8 mouse cellular contexts compared by ENCODE assay signal in the genomic region with DNA sequence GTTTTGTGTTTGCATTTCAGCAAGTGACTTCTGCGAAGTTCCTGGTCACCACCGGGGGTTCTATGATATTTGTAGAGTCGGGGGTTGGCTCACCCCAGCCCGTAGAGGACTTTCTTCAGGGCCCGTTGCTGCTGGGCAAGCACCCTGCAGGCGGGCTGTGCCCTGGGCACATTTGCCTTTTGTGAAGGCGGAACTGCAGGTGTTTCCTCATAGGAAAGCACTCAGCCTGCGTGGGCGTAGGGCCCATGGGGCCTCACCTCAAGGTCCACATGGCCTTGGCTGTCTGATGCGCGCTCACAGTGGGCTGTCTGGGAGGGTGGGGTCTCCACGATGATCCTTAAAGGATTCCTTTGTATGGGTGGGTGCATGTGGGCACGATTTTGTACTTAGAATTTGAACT. TPM values are rescaled to one million over a fixed set of nuclear protein-coding genes. Genes with fewer than 3 reads are reported as not detected.
DNase-seq lines count a peak whose midpoint lies in the region; ATAC-seq lines count a peak whose summit lies in the region.

No protein-coding gene starts in this region.

- H3K9ac ChIP-seq in heart, embryonic 12.5 days, result no peak overlapping the region
- peak overlapping the region; percentile 83 for H3K9ac ChIP-seq in forebrain, embryonic 15.5 days (replicated peaks)
- no peak overlapping the region for H3K9ac ChIP-seq in liver, embryonic 12.5 days
- H3K9ac ChIP-seq in neural tube, embryonic 15.5 days (replicated peaks), result peak overlapping the region; percentile 80

- DNase-seq in heart, postnatal 10 days, result no peak
- no peak for DNase-seq in urinary bladder, adult 2 months (ENCODE audit: low spot score)
- DNase-seq in left cerebral cortex, postnatal 10 days (ENCODE audit: extremely low spot score in 1 of 2, low spot score in 2 of 2), result no peak

- peak overlapping the region; percentile 72; the same call in 1 of the 2 replicates for H3K4me2 ChIP-seq in heart, embryonic 12.5 days
- peak overlapping the region; percentile 84 for H3K4me2 ChIP-seq in forebrain, embryonic 15.5 days (replicated peaks)
- H3K4me2 ChIP-seq in liver, embryonic 12.5 days, result peak overlapping the region; percentile 63
- H3K4me2 ChIP-seq in neural tube, embryonic 15.5 days, result peak overlapping the region; percentile 89

- H3K4me1 ChIP-seq in heart, embryonic 12.5 days (replicated peaks), result peaks cover 59% of the 10 kb centered on the region
- peaks cover 87% of the 10 kb centered on the region for H3K4me1 ChIP-seq in forebrain, embryonic 15.5 days
- peaks cover 60% of the 10 kb centered on the region for H3K4me1 ChIP-seq in liver, embryonic 12.5 days
- peaks cover 91% of the 10 kb centered on the region for H3K4me1 ChIP-seq in neural tube, embryonic 15.5 days

- H3K4me3 ChIP-seq in heart, embryonic 12.5 days, result no peak overlapping the region
- H3K4me3 ChIP-seq in forebrain, embryonic 15.5 days, result peak overlapping the region; percentile 82
- H3K4me3 ChIP-seq in liver, embryonic 12.5 days, result peak overlapping the region; percentile 45; the same call in 1 of the 2 replicates
- peak overlapping the region; percentile 86 for H3K4me3 ChIP-seq in neural tube, embryonic 15.5 days (replicated peaks)

- H3K9me3 ChIP-seq in heart, embryonic 12.5 days (replicated peaks), result no peaks in the 10 kb centered on the region
- no peaks in the 10 kb centered on the region for H3K9me3 ChIP-seq in forebrain, embryonic 15.5 days
- H3K9me3 ChIP-seq in liver, embryonic 12.5 days (replicated peaks), result no peaks in the 10 kb centered on the region
- H3K9me3 ChIP-seq in neural tube, embryonic 15.5 days (replicated peaks), result no peaks in the 10 kb centered on the region

- H3K27me3 ChIP-seq in heart, embryonic 12.5 days (replicated peaks), result peaks cover 65% of the 10 kb centered on the region
- H3K27me3 ChIP-seq in forebrain, embryonic 15.5 days, result no peaks in the 10 kb centered on the region
- peaks cover 69% of the 10 kb centered on the region for H3K27me3 ChIP-seq in liver, embryonic 12.5 days (replicated peaks)
- H3K27me3 ChIP-seq in neural tube, embryonic 15.5 days (replicated peaks), result peaks cover 16% of the 10 kb centered on the region

- WGBS in heart, embryonic 12.5 days, result 26% methylated on average over 13 of the region's 13 CpGs
- WGBS in forebrain, embryonic 15.5 days, result 2% methylated on average over 13 of the region's 13 CpGs
- WGBS in liver, embryonic 12.5 days (ENCODE audit: insufficient replicate concordance), result 20% methylated on average over 13 of the region's 13 CpGs
- WGBS in neural tube, embryonic 15.5 days, result 4% methylated on average over 13 of the region's 13 CpGs

- intact Hi-C loops in heart, postnatal 10 days (cut with DNase I), result loop anchor here (2.0 to 10.0 kb wide), 2 partner anchors 17 to 283 kb away; a partner anchor contains a TSS
- intact Hi-C loops in left cerebral cortex, postnatal 10 days (cut with DNase I), result loop anchor here (5.0 kb wide), 1 partner anchor 85 kb away; no protein-coding TSS in a partner anchor

- no peak overlapping the region for H3K27ac ChIP-seq in heart, embryonic 12.5 days (ENCODE audit: poor library complexity, severe bottlenecking)
- H3K27ac ChIP-seq in forebrain, embryonic 15.5 days (replicated peaks), result peak overlapping the region; percentile 96
- no peak overlapping the region for H3K27ac ChIP-seq in liver, embryonic 12.5 days
- H3K27ac ChIP-seq in neural tube, embryonic 15.5 days (replicated peaks), result peak overlapping the region; percentile 91

- ATAC-seq in heart, embryonic 12.5 days (ENCODE audit: insufficient number of reproducible peaks, low FRiP score), result no peak
- no peak for ATAC-seq in forebrain, embryonic 15.5 days (replicated peaks)
- no peak for ATAC-seq in liver, embryonic 12.5 days
- ATAC-seq in neural tube, embryonic 15.5 days (ENCODE audit: low FRiP score), result no peak
- ATAC-seq in activated CD4-positive, CD25-positive, alpha-beta regulatory T cell, adult 4 months, result no peak

- peaks cover 5% of the 10 kb centered on the region; the same call in 1 of the 2 replicates for H3K36me3 ChIP-seq in heart, embryonic 12.5 days
- no peaks in the 10 kb centered on the region for H3K36me3 ChIP-seq in forebrain, embryonic 15.5 days
- H3K36me3 ChIP-seq in liver, embryonic 12.5 days, result peaks cover 17% of the 10 kb centered on the region
- H3K36me3 ChIP-seq in neural tube, embryonic 15.5 days, result no peaks in the 10 kb centered on the region

RNA-seq across cellular contexts. Expression of a gene that starts 1.2 kb away (rescaled TPM):
- 0.70 TPM in 1 of 2 replicates, not detected in the other for polyA plus RNA-seq in heart, embryonic 12.5 days (2016; fragmentation: Nextera tagmentation; extraction: Ambion mirVana)
- total RNA-seq in heart, postnatal 10 days (2021), result not detected
- polyA plus RNA-seq in forebrain, embryonic 15.5 days (2015; fragmentation: Nextera tagmentation; extraction: Ambion mirVana), result 125 and 127 TPM in 2 replicates
- 0.12 TPM in 1 of 2 replicates, not detected in the other for polyA plus RNA-seq in liver, embryonic 12.5 days (2016; fragmentation: Nextera tagmentation; extraction: Ambion mirVana)
- 80.3 and 113 TPM in 2 replicates for polyA plus RNA-seq in neural tube, embryonic 15.5 days (2015; fragmentation: Nextera tagmentation; extraction: Ambion mirVana)
- 1 to 10 TPM; 1.0 to 1.1 TPM for polyA plus RNA-seq in activated CD4-positive, CD25-positive, alpha-beta regulatory T cell, adult 4 months (2017; shearing (Covaris generic))
- polyA plus RNA-seq in urinary bladder, adult 2 months (2012; rRNA removed), result 0.06 and 0.07 TPM in 2 replicates
- 10 to 100 TPM; 33.3 to 61.6 TPM for total RNA-seq in left cerebral cortex, postnatal 10 days (2021)

RNA-seq across cellular contexts. Expression of a gene that starts 2.0 kb away (rescaled TPM):
- polyA plus RNA-seq in heart, embryonic 12.5 days (2016; fragmentation: Nextera tagmentation; extraction: Ambion mirVana), result 45.7 and 46.2 TPM in 2 replicates
- 10 to 100 TPM; 36.5 to 36.8 TPM for total RNA-seq in heart, postnatal 10 days (2021)
- 43.5 and 48.9 TPM in 2 replicates for polyA plus RNA-seq in forebrain, embryonic 15.5 days (2015; fragmentation: Nextera tagmentation; extraction: Ambion mirVana)
- 33.4 and 34.0 TPM in 2 replicates for polyA plus RNA-seq in liver, embryonic 12.5 days (2016; fragmentation: Nextera tagmentation; extraction: Ambion mirVana)
- polyA plus RNA-seq in neural tube, embryonic 15.5 days (2015; fragmentation: Nextera tagmentation; extraction: Ambion mirVana), result 37.4 and 40.6 TPM in 2 replicates
- 10 to 100 TPM; 37.4 to 40.1 TPM for polyA plus RNA-seq in activated CD4-positive, CD25-positive, alpha-beta regulatory T cell, adult 4 months (2017; shearing (Covaris generic))
- polyA plus RNA-seq in urinary bladder, adult 2 months (2012; rRNA removed), result 39.8 and 45.9 TPM in 2 replicates
- 10 to 100 TPM; 30.6 to 31.9 TPM for total RNA-seq in left cerebral cortex, postnatal 10 days (2021)

RNA-seq across cellular contexts. Expression of a gene that starts 33.5 kb away (rescaled TPM):
- polyA plus RNA-seq in heart, embryonic 12.5 days (2016; fragmentation: Nextera tagmentation; extraction: Ambion mirVana), result 1.8 and 2.9 TPM in 2 replicates
- total RNA-seq in heart, postnatal 10 days (2021), result 1 to 10 TPM; 4.1 to 5.7 TPM
- polyA plus RNA-seq in forebrain, embryonic 15.5 days (2015; fragmentation: Nextera tagmentation; extraction: Ambion mirVana), result 0.36 TPM in 1 of 2 replicates, not detected in the other
- polyA plus RNA-seq in liver, embryonic 12.5 days (2016; fragmentation: Nextera tagmentation; extraction: Ambion mirVana), result 62.9 and 65.0 TPM in 2 replicates
- polyA plus RNA-seq in neural tube, embryonic 15.5 days (2015; fragmentation: Nextera tagmentation; extraction: Ambion mirVana), result 0.37 and 1.4 TPM in 2 replicates
- polyA plus RNA-seq in activated CD4-positive, CD25-positive, alpha-beta regulatory T cell, adult 4 months (2017; shearing (Covaris generic)), result 100 to 1,000 TPM in 1 of 2 experiments, 10 to 100 TPM in 1; 57.3 to 109 TPM
- polyA plus RNA-seq in urinary bladder, adult 2 months (2012; rRNA removed), result 18.8 and 21.4 TPM in 2 replicates
- under 1 TPM; 0.61 to 0.99 TPM for total RNA-seq in left cerebral cortex, postnatal 10 days (2021)

Comparison
In these comparisons a context has a peak if more than half of its experiments do, and no peak if none do; other contexts are left out.
1. H3K27ac ChIP-seq: peak in forebrain, embryonic 15.5 days (single experiment) and neural tube, embryonic 15.5 days (single experiment); none in heart, embryonic 12.5 days (single experiment) and liver, embryonic 12.5 days (single experiment).
2. H3K9ac ChIP-seq: peak in forebrain, embryonic 15.5 days (single experiment) and neural tube, embryonic 15.5 days (single experiment); none in heart, embryonic 12.5 days (single experiment) and liver, embryonic 12.5 days (single experiment).
3. RNA of a gene that starts 1.2 kb away (polyA plus RNA-seq): 125 to 127 TPM in forebrain, embryonic 15.5 days and 80.3 to 113 TPM in neural tube, embryonic 15.5 days; 1.0 to 1.1 TPM in activated CD4-positive, CD25-positive, alpha-beta regulatory T cell, adult 4 months, 0.70 TPM in heart, embryonic 12.5 days, 0.12 TPM in liver, embryonic 12.5 days and 0.06 to 0.07 TPM in urinary bladder, adult 2 months; every median in the first group is over 10 times any median in the second.
4. Peak in every context shown above with its lines, with median percentiles within 50 percentile points of each other: H3K4me2 ChIP-seq.